Mouse (Mus musculus): ENCODE results near the gene Olfr1443. TPM values are rescaled to one million over a fixed set of nuclear protein-coding genes. Genes with fewer than 3 reads are reported as not detected.
"Not testable (repeated sequence)": the region's sequence is repeated elsewhere in the genome, so short reads cannot be mapped to it uniquely, and the experiment has no call there.

Gene Olfr1443
- total RNA-seq (2021), result not detected

- intact Hi-C loops (cut with DNase I), result no loop called here
- no peak for DNase-seq (ENCODE audit: low spot score in 2 of 2)
Measured at GRCm38 (mm10) chr19:12677812-12678211, at the start of gene Olfr1443. TSS of gene Olfr1443 (plus strand) at chr19:12678112.

- DNase-seq (ENCODE audit: low spot score in 2 of 2), result no peak
- intact Hi-C loops (cut with DNase I), result no loop called here
Measured at GRCm38 (mm10) chr19:12633176-12633575, 44.7 kb upstream of the Olfr1443 start, which contains the start of gene Glyat. TSS of gene Glyat (plus strand) at chr19:12633308.

GRCm38 (mm10) chr19:12634259-12634658 is 43.7 kb upstream of the Olfr1443 start:
- DNase-seq (ENCODE audit: low spot score in 2 of 2), result no peak
- intact Hi-C loops (cut with DNase I), result no loop called here

GRCm38 (mm10) chr19:12634963-12635362 is 42.9 kb upstream of the Olfr1443 start:
- intact Hi-C loops (cut with DNase I), result no loop called here
- DNase-seq (ENCODE audit: low spot score in 2 of 2), result no peak

GRCm38 (mm10) chr19:12636863-12637262 is 41.0 kb upstream of the Olfr1443 start:
- no peak for DNase-seq (ENCODE audit: low spot score in 2 of 2)
- intact Hi-C loops (cut with DNase I), result no loop called here

- intact Hi-C loops (cut with DNase I), result no loop called here
- no peak for DNase-seq (ENCODE audit: low spot score in 2 of 2)
Measured at GRCm38 (mm10) chr19:12638049-12638448, 39.9 kb upstream of the Olfr1443 start.

GRCm38 (mm10) chr19:12649511-12649910 is 28.4 kb upstream of the Olfr1443 start:
- intact Hi-C loops (cut with DNase I), result no loop called here

GRCm38 (mm10) chr19:12666156-12666555 is 11.8 kb upstream of the Olfr1443 start:
- DNase-seq (ENCODE audit: low spot score in 2 of 2), result no peak
- intact Hi-C loops (cut with DNase I), result no loop called here

More at GRCm38 (mm10) chr19:12649511-12649910, 28.4 kb upstream of the Olfr1443 start:
- DNase-seq (ENCODE audit: low spot score in 2 of 2), result no peak

GRCm38 (mm10) chr19:12668601-12669000 is 9.3 kb upstream of the Olfr1443 start:
- DNase-seq (ENCODE audit: low spot score in 2 of 2); intact Hi-C loops (cut with DNase I): not testable (repeated sequence)

- intact Hi-C loops (cut with DNase I), result no loop called here
- no peak for DNase-seq (ENCODE audit: low spot score in 2 of 2)
Measured at GRCm38 (mm10) chr19:12670139-12670538, 7.8 kb upstream of the Olfr1443 start, which contains the start of gene Olfr1442. TSS of gene Olfr1442 (plus strand) at chr19:12670439.

- DNase-seq (ENCODE audit: low spot score in 2 of 2), result no peak
- intact Hi-C loops (cut with DNase I), result no loop called here
Measured at GRCm38 (mm10) chr19:12671051-12671450, 6.9 kb upstream of the Olfr1443 start.

GRCm38 (mm10) chr19:12684638-12685037 is 6.7 kb downstream of the Olfr1443 start:
- no peak for DNase-seq (ENCODE audit: low spot score in 2 of 2)
- intact Hi-C loops (cut with DNase I), result no loop called here

- intact Hi-C loops (cut with DNase I), result no loop called here
- DNase-seq (ENCODE audit: low spot score in 2 of 2), result no peak
Measured at GRCm38 (mm10) chr19:12685231-12685630, 7.3 kb downstream of the Olfr1443 start.

- DNase-seq (ENCODE audit: low spot score in 2 of 2), result no peak
- intact Hi-C loops (cut with DNase I), result no loop called here
Measured at GRCm38 (mm10) chr19:12695590-12695989, 17.7 kb downstream of the Olfr1443 start, which contains the start of gene Keg1. TSS of gene Keg1 (plus strand) at chr19:12695786.

GRCm38 (mm10) chr19:12696221-12696620 is 18.3 kb downstream of the Olfr1443 start:
- intact Hi-C loops (cut with DNase I), result no loop called here
- no peak for DNase-seq (ENCODE audit: low spot score in 2 of 2)

GRCm38 (mm10) chr19:12708458-12708857 is 30.5 kb downstream of the Olfr1443 start:
- DNase-seq (ENCODE audit: low spot score in 2 of 2), result no peak
- intact Hi-C loops (cut with DNase I), result no loop called here

- DNase-seq (ENCODE audit: low spot score in 2 of 2), result no peak
Measured at GRCm38 (mm10) chr19:12708986-12709385, 31.1 kb downstream of the Olfr1443 start.

GRCm38 (mm10) chr19:12719189-12719588 is 41.3 kb downstream of the Olfr1443 start:
- intact Hi-C loops (cut with DNase I), result no loop called here
- no peak for DNase-seq (ENCODE audit: low spot score in 2 of 2)

More at GRCm38 (mm10) chr19:12708986-12709385, 31.1 kb downstream of the Olfr1443 start:
- intact Hi-C loops (cut with DNase I), result no loop called here

GRCm38 (mm10) chr19:12720463-12720862 is 42.6 kb downstream of the Olfr1443 start:
- intact Hi-C loops (cut with DNase I), result no loop called here
- DNase-seq (ENCODE audit: low spot score in 2 of 2), result no peak

- DNase-seq (ENCODE audit: low spot score in 2 of 2); intact Hi-C loops (cut with DNase I): not testable (repeated sequence)
Measured at GRCm38 (mm10) chr19:12720919-12721318, 43.0 kb downstream of the Olfr1443 start.

GRCm38 (mm10) chr19:12721596-12721995 is 43.7 kb downstream of the Olfr1443 start:
- DNase-seq (ENCODE audit: low spot score in 2 of 2); intact Hi-C loops (cut with DNase I): not testable (repeated sequence)

- DNase-seq (ENCODE audit: low spot score in 2 of 2), result peak in 1 of 2 experiments; percentile 7
- intact Hi-C loops (cut with DNase I), result loop anchor here (1.0 kb wide), 1 partner anchor 72 kb away; no protein-coding TSS in a partner anchor
Measured at GRCm38 (mm10) chr19:12722308-12722707, 44.4 kb downstream of the Olfr1443 start.

Data from left cerebral cortex, postnatal 25 days (tissue).